In genomic region chr17:87350471-87351240, GRCm38 (mm10) we compare ENCODE assay signal across 8 mouse cellular contexts.
DNase-seq lines count a peak whose midpoint lies in the region; ATAC-seq and TF ChIP-seq lines count a peak whose summit lies in the region.
"Had no signal": no experiment of that assay in that cellular context is flagged by ENCODE, and none has a peak within 500 bp of the region (broad histone marks: within the 10 kb centered on the region; RNA-seq: fewer than 3 reads in every experiment).

No protein-coding gene starts in this region.

- in situ Hi-C loops in ES-E14 (cut with MboI; ENCODE audit: low sequenced_read_pairs in 2 of 2, unreplicated experiment in 2 of 2), result no loop called here

- peak overlapping the region; percentile 48 for H3K4me2 ChIP-seq in heart, embryonic 12.5 days
- H3K4me2 ChIP-seq in limb, embryonic 13.5 days (replicated peaks), result peak overlapping the region; percentile 44
- H3K4me2 ChIP-seq: neural tube, embryonic 12.5 days had no signal

- peaks cover 2 to 33% of the 10 kb centered on the region in 2 experiments; a peak in 2 of 4 replicates for H3K4me1 ChIP-seq in ES-E14 (ENCODE audit: control insufficient read depth in 2 of 2, insufficient read depth in 2 of 2, low read length in 2 of 2, poor library complexity in 1 of 2)
- H3K4me1 ChIP-seq in heart, embryonic 12.5 days (replicated peaks), result peaks cover 42% of the 10 kb centered on the region
- H3K4me1 ChIP-seq in limb, embryonic 13.5 days, result peaks cover 57% of the 10 kb centered on the region

- H3K27ac ChIP-seq in ES-E14 (ENCODE audit: insufficient read depth, low read depth, low read length, poor library complexity, severe bottlenecking), result peak overlapping the region; percentile 49; the same call in 1 of the 2 replicates
- peak overlapping the region; percentile 73 for H3K27ac ChIP-seq in heart, embryonic 12.5 days (ENCODE audit: poor library complexity, severe bottlenecking)
- peak overlapping the region; percentile 79 for H3K27ac ChIP-seq in limb, embryonic 13.5 days
- H3K27ac ChIP-seq: neural tube, embryonic 12.5 days had no signal

- H3K9ac ChIP-seq in ES-E14 (ENCODE audit: insufficient read depth, low read depth, low read length, poor library complexity, severe bottlenecking), result no peak overlapping the region
- no peak overlapping the region for H3K9ac ChIP-seq in heart, embryonic 12.5 days
- H3K9ac ChIP-seq in limb, embryonic 13.5 days, result no peak overlapping the region; the same call in 1 of the 2 replicates
- H3K9ac ChIP-seq: neural tube, embryonic 12.5 days had no signal

- DNase-seq in ES-E14 (ENCODE audit: low read depth, low spot score), result no peak
- DNase-seq in right cerebral cortex, postnatal 10 days (ENCODE audit: low spot score in 2 of 2), result no peak
- DNase-seq in right cerebral cortex, postnatal 36 days (ENCODE audit: low spot score in 2 of 2), result no peak

- H3K36me3 ChIP-seq in ES-E14 (ENCODE audit: control insufficient read depth, insufficient read depth, low read length, poor library complexity, severe bottlenecking), result no peaks in the 10 kb centered on the region; the same call in 1 of the 2 replicates
- no peaks in the 10 kb centered on the region for H3K36me3 ChIP-seq in heart, embryonic 12.5 days
- H3K36me3 ChIP-seq in limb, embryonic 13.5 days, result no peaks in the 10 kb centered on the region
- H3K36me3 ChIP-seq: neural tube, embryonic 12.5 days had no signal

- no peaks in the 10 kb centered on the region for H3K9me3 ChIP-seq in ES-E14 (ENCODE audit: control insufficient read depth, insufficient read depth, low read depth, low read length)
- H3K9me3 ChIP-seq in heart, embryonic 12.5 days (replicated peaks), result 0 out of 2 replicates have a peak, but pooled peaks cover 2% of the 10 kb centered on the region
- H3K9me3 ChIP-seq in limb, embryonic 13.5 days, result no peaks in the 10 kb centered on the region
- H3K9me3 ChIP-seq: neural tube, embryonic 12.5 days had no signal

- H3K4me3 ChIP-seq in ES-E14 (ENCODE audit: insufficient read depth in 1 of 2, low read depth in 1 of 2, low read length in 2 of 2, poor library complexity in 1 of 2, severe bottlenecking in 1 of 2), result no peak overlapping the region
- H3K4me3 ChIP-seq in heart, embryonic 12.5 days, result no peak overlapping the region
- H3K4me3 ChIP-seq in limb, embryonic 13.5 days, result no peak overlapping the region
- H3K4me3 ChIP-seq: neural tube, embryonic 12.5 days had no signal

- no peaks in the 10 kb centered on the region for H3K27me3 ChIP-seq in heart, embryonic 12.5 days (replicated peaks)
- H3K27me3 ChIP-seq in limb, embryonic 13.5 days, result peaks cover 42% of the 10 kb centered on the region
- H3K27me3 ChIP-seq: neural tube, embryonic 12.5 days had no signal

- WGBS in heart, embryonic 12.5 days, result 32% methylated on average over 13 of the region's 13 CpGs
- WGBS in limb, embryonic 13.5 days, result 30% methylated on average over 13 of the region's 13 CpGs

- ATAC-seq in common myeloid progenitor, adult 5-6 weeks (replicated peaks; ENCODE audit: low read depth, poor library complexity, severe bottlenecking), result peak; percentile 59
- no peak for ATAC-seq in heart, embryonic 12.5 days (ENCODE audit: insufficient number of reproducible peaks, low FRiP score)
- peak; percentile 60 for ATAC-seq in limb, embryonic 13.5 days (ENCODE audit: low FRiP score, low read depth)
- ATAC-seq in activated CD4-positive, CD25-positive, alpha-beta regulatory T cell, adult 4 months, result no peak

TF ChIP-seq in ES-E14, 5 proteins besides CTCF, POLR2A, EP300 and RAD21:
- TF ChIP-seq ZNF384 (IDR thresholded peaks at IDR 0.05; ENCODE audit: low read depth, low read length), result no peak
- TF ChIP-seq HCFC1 (IDR thresholded peaks at IDR 0.05; ENCODE audit: borderline replicate concordance, insufficient read depth, low read length), result no peak
- TF ChIP-seq CHD2 (IDR thresholded peaks at IDR 0.05; ENCODE audit: low read depth, low read length), result no peak
- no peak for TF ChIP-seq ZC3H11A (IDR thresholded peaks at IDR 0.05; ENCODE audit: borderline replicate concordance, low read depth, low read length)
- TF ChIP-seq MAFK (IDR thresholded peaks at IDR 0.05; ENCODE audit: insufficient read depth, low read depth, low read length), result no peak
TF ChIP-seq in ES-E14: peak in this region for 0.

Comparison
In these comparisons a context has a peak if more than half of its experiments do, and no peak if none do; other contexts are left out.
1. ATAC-seq: peak in common myeloid progenitor, adult 5-6 weeks (single experiment) and limb, embryonic 13.5 days (single experiment); none in heart, embryonic 12.5 days (single experiment) and activated CD4-positive, CD25-positive, alpha-beta regulatory T cell, adult 4 months (single experiment).
2. Peak in every context shown above with its lines, with median percentiles within 50 percentile points of each other: H3K27ac ChIP-seq.